Mouse (Mus musculus) hindbrain, embryonic 12.5 days (tissue): Measurements from ENCODE around the gene Abca9. TPM values are rescaled to one million over a fixed set of nuclear protein-coding genes. Genes with fewer than 3 reads are reported as not detected.

ENCODE experiments used
- ATAC-seq: fragments of 200-750 bp; cut with Nextera tagmentation; 2 replicates; pipeline ENCODE4 v1.8.0; 2017; ENCODE audit warnings: moderate TSS enrichment; ENCODE audit not compliant: low FRiP score
- H3K27ac ChIP-seq: fragments of 300-500 bp; sonication (generic); 2 replicates; pipeline ENCODE4 v1.5.1; 2016; ENCODE audit warnings: mild to moderate bottlenecking
- H3K27me3 ChIP-seq: fragments of 300-500 bp; sonication (generic); 2 replicates; pipeline ENCODE4 v1.6.1; 2016; ENCODE audit warnings: mild to moderate bottlenecking
- H3K36me3 ChIP-seq: fragments of 300-500 bp; sonication (generic); 2 replicates; pipeline ENCODE4 v1.6.1; 2016; ENCODE audit warnings: mild to moderate bottlenecking
- H3K4me1 ChIP-seq: fragments of 300-500 bp; sonication (generic); 2 replicates; pipeline ENCODE4 v1.6.1; 2016
- H3K4me2 ChIP-seq: fragments of 300-500 bp; sonication (generic); replicated peaks from 2 replicates; pipeline ENCODE4 v1.6.1; 2016; ENCODE audit warnings: mild to moderate bottlenecking
- H3K4me3 ChIP-seq: fragments of 300-500 bp; sonication (generic); 2 replicates; pipeline ENCODE4 v1.5.1; 2016; ENCODE audit warnings: mild to moderate bottlenecking
- H3K9ac ChIP-seq: fragments of 300-500 bp; sonication (generic); 2 replicates; pipeline ENCODE4 v1.6.1; 2016; ENCODE audit warnings: mild to moderate bottlenecking, moderate library complexity
- H3K9me3 ChIP-seq: fragments of 300-500 bp; sonication (generic); replicated peaks from 2 replicates; pipeline ENCODE4 v1.6.1; 2016; ENCODE audit warnings: mild to moderate bottlenecking
- WGBS: fragments of 180-500 bp; shearing (Covaris S2); methylation state at CpG from one replicate; pipeline ENCODE4 v1.1.7; 2016; 5-methylcytosine and 5-hydroxymethylcytosine counted together
- polyA plus RNA-seq: library from polyadenylated mRNA; unstranded; fragments of >200 nt; fragmentation: Nextera tagmentation; extraction: Ambion mirVana; gene quantifications from 2 replicates; pipeline ENCODE4 v1.2.1, GENCODE M21; 2016

Gene Abca9
- polyA plus RNA-seq: 5.4 and 7.7 TPM in 2 replicates

- 0 out of 2 replicates have a peak within 1 kb of the TSS, but pooled peaks have one; percentile 25 for H3K27ac ChIP-seq
- no peak within 1 kb of the TSS; the same call in 1 of the 2 replicates for H3K4me2 ChIP-seq
- no peaks in the 10 kb centered on the region for H3K4me1 ChIP-seq
- H3K9me3 ChIP-seq: no peaks in the 10 kb centered on the region
- no peak for ATAC-seq
- no peaks in the 10 kb centered on the region for H3K36me3 ChIP-seq
- no peak within 1 kb of the TSS for H3K4me3 ChIP-seq
- H3K27me3 ChIP-seq: no peaks in the 10 kb centered on the region
- H3K9ac ChIP-seq: no peak within 1 kb of the TSS
- WGBS: 47% methylated on average over 12 of the region's 12 CpGs
These were observed at the start of gene Abca9 for GRCm38 (mm10) chr11:110167459-110168251. TSS of gene Abca9 (minus strand) at chr11:110168196.

- Histone ChIP-seq H3K4me2 (no peak overlapping the region), H3K9ac (no peak overlapping the region), H3K27ac (no peak overlapping the region), H3K9me3 (no peaks in the 10 kb centered on the region), H3K27me3 (no peaks in the 10 kb centered on the region), H3K36me3 (no peaks in the 10 kb centered on the region), H3K4me3 (no peak overlapping the region), H3K4me1 (no peaks in the 10 kb centered on the region)
- ATAC-seq: no peak
These were observed 49.1 kb upstream of the Abca9 start for GRCm38 (mm10) chr11:110217118-110217517.

- no peak overlapping the region for H3K27ac ChIP-seq
- H3K27me3 ChIP-seq: no peaks in the 10 kb centered on the region
- H3K4me2 ChIP-seq: no peak overlapping the region
- no peaks in the 10 kb centered on the region for H3K9me3 ChIP-seq
- no peak for ATAC-seq
- WGBS: 86% methylated on average over 5 of the region's 5 CpGs
- H3K4me3 ChIP-seq: no peak overlapping the region
- no peak overlapping the region for H3K9ac ChIP-seq
- no peaks in the 10 kb centered on the region for H3K36me3 ChIP-seq
- H3K4me1 ChIP-seq: no peaks in the 10 kb centered on the region
These were observed 35.9 kb upstream of the Abca9 start for GRCm38 (mm10) chr11:110203930-110204329.

- no peak overlapping the region for H3K27ac ChIP-seq
- H3K4me1 ChIP-seq: no peaks in the 10 kb centered on the region
- no peak overlapping the region for H3K4me3 ChIP-seq
- H3K36me3 ChIP-seq: no peaks in the 10 kb centered on the region
- ATAC-seq: no peak
- 85% methylated on average over 3 of the region's 3 CpGs for WGBS
- H3K27me3 ChIP-seq: no peaks in the 10 kb centered on the region
- H3K9me3 ChIP-seq: no peaks in the 10 kb centered on the region
- H3K4me2 ChIP-seq: no peak overlapping the region
- H3K9ac ChIP-seq: no peak overlapping the region
These were observed 30.9 kb upstream of the Abca9 start for GRCm38 (mm10) chr11:110198882-110199281.

- Histone ChIP-seq H3K4me3 (no peak overlapping the region), H3K27me3 (no peaks in the 10 kb centered on the region), H3K9ac (no peak overlapping the region), H3K4me1 (no peaks in the 10 kb centered on the region), H3K9me3 (no peaks in the 10 kb centered on the region), H3K36me3 (no peaks in the 10 kb centered on the region), H3K27ac (no peak overlapping the region), H3K4me2 (no peak overlapping the region)
- ATAC-seq: no peak
- WGBS: 90% methylated on average over 8 of the region's 8 CpGs
These were observed 28.7 kb upstream of the Abca9 start for GRCm38 (mm10) chr11:110196561-110197306.

- no peak for ATAC-seq
- no peak overlapping the region for H3K4me2 ChIP-seq
- no peaks in the 10 kb centered on the region for H3K36me3 ChIP-seq
- no peaks in the 10 kb centered on the region for H3K27me3 ChIP-seq
- no peak overlapping the region for H3K9ac ChIP-seq
- H3K27ac ChIP-seq: no peak overlapping the region
- no peaks in the 10 kb centered on the region for H3K4me1 ChIP-seq
- WGBS: 85% methylated on average over 4 of the region's 4 CpGs
- H3K9me3 ChIP-seq: no peaks in the 10 kb centered on the region
- no peak overlapping the region for H3K4me3 ChIP-seq
These were observed 27.3 kb upstream of the Abca9 start for GRCm38 (mm10) chr11:110195310-110195709.

- 100% methylated on average over 3 of the region's 3 CpGs for WGBS
- no peak for ATAC-seq
- H3K9me3 ChIP-seq: no peaks in the 10 kb centered on the region
- H3K4me3 ChIP-seq: no peak overlapping the region
- no peaks in the 10 kb centered on the region for H3K36me3 ChIP-seq
- H3K4me1 ChIP-seq: no peaks in the 10 kb centered on the region
- H3K27ac ChIP-seq: no peak overlapping the region
- no peak overlapping the region for H3K4me2 ChIP-seq
- H3K27me3 ChIP-seq: no peaks in the 10 kb centered on the region
- H3K9ac ChIP-seq: no peak overlapping the region
These were observed 3.2 kb upstream of the Abca9 start for GRCm38 (mm10) chr11:110171212-110171611.

GRCm38 (mm10) chr11:110165822-110166221 lies 2.2 kb downstream of the Abca9 start:
- WGBS: 44% methylated on average over 3 of the region's 3 CpGs
- ATAC-seq: no peak

GRCm38 (mm10) chr11:110165409-110165808 lies 2.6 kb downstream of the Abca9 start:
- Histone ChIP-seq H3K36me3 (no peaks in the 10 kb centered on the region), H3K4me1 (no peaks in the 10 kb centered on the region), H3K27ac (no peak overlapping the region), H3K9me3 (no peaks in the 10 kb centered on the region), H3K9ac (no peak overlapping the region), H3K27me3 (no peaks in the 10 kb centered on the region), H3K4me2 (no peak overlapping the region), H3K4me3 (no peak overlapping the region)
- ATAC-seq: no peak

More at GRCm38 (mm10) chr11:110165822-110166221, 2.2 kb downstream of the Abca9 start:
- Histone ChIP-seq H3K27me3 (no peaks in the 10 kb centered on the region), H3K9me3 (no peaks in the 10 kb centered on the region), H3K27ac (no peak overlapping the region), H3K4me3 (no peak overlapping the region), H3K4me1 (no peaks in the 10 kb centered on the region), H3K36me3 (no peaks in the 10 kb centered on the region), H3K4me2 (no peak overlapping the region), H3K9ac (no peak overlapping the region)

GRCm38 (mm10) chr11:110157059-110157458 lies 10.9 kb downstream of the Abca9 start:
- Histone ChIP-seq H3K27me3 (no peaks in the 10 kb centered on the region), H3K9ac (no peak overlapping the region), H3K4me1 (no peaks in the 10 kb centered on the region), H3K4me3 (no peak overlapping the region), H3K27ac (no peak overlapping the region), H3K4me2 (no peak overlapping the region), H3K9me3 (no peaks in the 10 kb centered on the region), H3K36me3 (no peaks in the 10 kb centered on the region)
- WGBS: 81% methylated on average over 6 of the region's 6 CpGs
- no peak for ATAC-seq

GRCm38 (mm10) chr11:110155985-110156384 lies 12.0 kb downstream of the Abca9 start:
- Histone ChIP-seq H3K9me3 (no peaks in the 10 kb centered on the region), H3K9ac (no peak overlapping the region), H3K36me3 (no peaks in the 10 kb centered on the region), H3K27ac (no peak overlapping the region), H3K4me3 (no peak overlapping the region), H3K27me3 (no peaks in the 10 kb centered on the region), H3K4me2 (no peak overlapping the region), H3K4me1 (no peaks in the 10 kb centered on the region)
- ATAC-seq: no peak
- 95% methylated on average over 11 of the region's 11 CpGs for WGBS

- no peaks in the 10 kb centered on the region for H3K27me3 ChIP-seq
- ATAC-seq: no peak
- no peak overlapping the region for H3K9ac ChIP-seq
- no peaks in the 10 kb centered on the region for H3K4me1 ChIP-seq
- H3K4me3 ChIP-seq: no peak overlapping the region
- WGBS: 97% methylated on average over 5 of the region's 5 CpGs
- H3K27ac ChIP-seq: no peak overlapping the region
- no peak overlapping the region for H3K4me2 ChIP-seq
- H3K9me3 ChIP-seq: no peaks in the 10 kb centered on the region
- H3K36me3 ChIP-seq: no peaks in the 10 kb centered on the region
These were observed 20.4 kb downstream of the Abca9 start for GRCm38 (mm10) chr11:110147640-110148039.
